Mouse (Mus musculus): Measurements from ENCODE around the gene Napb.

GRCm38 (mm10) chr2:148731614-148732326 lies 497 bp downstream of the Napb start:
- TF ChIP-seq GATA1 (IDR thresholded peaks at IDR 0.05; ENCODE audit: borderline replicate concordance, low read length) (no peak), FLI1 (IDR thresholded peaks at IDR 0.05; ENCODE audit: low read length) (no peak)

Data from megakaryocyte, embryonic 14.5 days (primary cell).